Mouse (Mus musculus): ENCODE data around the gene Wif1.

Wif1 gene

GRCm38 (mm10) chr10:121080500-121080899 lies 46.7 kb downstream of the Wif1 start:
- no peak for DNase-seq

- DNase-seq, result no peak
Measured at GRCm38 (mm10) chr10:121082881-121083280, 49.1 kb downstream of the Wif1 start.

- no peak for DNase-seq
Measured at GRCm38 (mm10) chr10:121083512-121083911, 49.8 kb downstream of the Wif1 start.

GRCm38 (mm10) chr10:121088679-121089078 lies 54.9 kb downstream of the Wif1 start:
- DNase-seq, result no peak

DNA sequence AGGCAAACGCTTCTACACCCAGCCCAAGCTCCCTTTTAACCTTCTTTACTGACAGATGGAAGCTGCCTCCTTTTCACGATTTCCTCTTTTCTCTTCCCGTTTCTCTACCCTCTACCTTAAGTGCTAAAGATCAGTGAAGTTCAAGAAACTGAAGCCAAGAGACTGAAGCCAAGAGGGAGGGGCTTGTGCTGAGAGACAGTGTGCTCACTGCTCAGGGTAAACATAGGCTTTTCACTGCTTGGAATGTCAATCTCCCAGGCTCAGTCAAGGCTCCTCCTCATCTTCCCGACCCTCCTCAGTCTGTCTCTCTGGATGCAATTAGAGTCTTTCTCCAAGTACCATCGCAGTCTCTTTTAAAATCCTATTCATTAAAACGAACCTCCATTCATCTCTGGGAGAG lies 55.6 kb downstream of the Wif1 start:
- DNase-seq, result no peak

GRCm38 (mm10) chr10:121090006-121090405 lies 56.2 kb downstream of the Wif1 start:
- no peak for DNase-seq

- DNase-seq, result no peak
Measured at GRCm38 (mm10) chr10:121095948-121096347, 62.2 kb downstream of the Wif1 start.

GRCm38 (mm10) chr10:121098263-121098662 lies 64.5 kb downstream of the Wif1 start:
- no peak for DNase-seq

GRCm38 (mm10) chr10:121099658-121100057 lies 65.9 kb downstream of the Wif1 start:
- no peak for DNase-seq

- DNase-seq, result no peak
Measured at GRCm38 (mm10) chr10:121116115-121116514, 82.4 kb downstream of the Wif1 start.

- DNase-seq, result no peak
Measured at GRCm38 (mm10) chr10:121116636-121117035, 82.9 kb downstream of the Wif1 start.

DNA sequence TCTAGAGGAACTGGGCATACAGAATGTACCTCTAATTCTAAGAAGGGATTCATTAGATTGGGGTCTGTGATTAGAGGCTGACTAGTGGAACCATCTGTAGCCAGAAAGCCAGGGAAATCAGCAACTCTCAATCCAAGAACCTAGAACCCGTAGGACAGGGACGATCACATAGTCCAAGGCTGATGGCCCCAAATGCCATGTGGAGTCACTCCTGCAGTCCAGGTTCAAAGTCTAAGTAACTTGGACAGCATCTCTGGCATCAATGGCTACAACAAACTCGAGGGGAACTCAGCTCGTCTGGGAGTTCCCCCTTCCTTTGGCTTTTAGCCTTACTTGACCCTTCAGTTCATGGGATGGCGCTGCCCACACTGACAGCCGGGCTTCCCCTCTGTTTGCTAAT lies 87.0 kb downstream of the Wif1 start:
- DNase-seq, result no peak

DNA sequence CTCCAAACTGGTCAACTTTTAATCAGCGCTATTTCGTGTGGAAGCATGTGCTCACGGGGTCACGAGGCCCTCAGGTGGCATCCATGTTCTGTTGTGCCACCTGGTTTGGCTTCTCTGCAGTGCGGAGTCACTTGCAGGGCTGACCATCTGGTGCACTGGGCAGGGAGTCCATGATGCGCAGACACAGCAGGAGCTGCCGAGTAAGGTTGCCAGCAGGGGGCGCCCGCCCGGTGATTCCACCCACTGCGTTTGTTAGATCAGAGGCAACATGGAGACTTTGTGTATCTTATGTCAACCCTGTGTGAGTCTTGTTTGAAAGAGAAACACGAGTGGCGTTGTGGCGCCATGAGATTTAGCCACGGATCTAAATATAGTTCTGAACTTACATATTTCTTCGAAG lies 90.7 kb downstream of the Wif1 start:
- DNase-seq, result no peak

DNA sequence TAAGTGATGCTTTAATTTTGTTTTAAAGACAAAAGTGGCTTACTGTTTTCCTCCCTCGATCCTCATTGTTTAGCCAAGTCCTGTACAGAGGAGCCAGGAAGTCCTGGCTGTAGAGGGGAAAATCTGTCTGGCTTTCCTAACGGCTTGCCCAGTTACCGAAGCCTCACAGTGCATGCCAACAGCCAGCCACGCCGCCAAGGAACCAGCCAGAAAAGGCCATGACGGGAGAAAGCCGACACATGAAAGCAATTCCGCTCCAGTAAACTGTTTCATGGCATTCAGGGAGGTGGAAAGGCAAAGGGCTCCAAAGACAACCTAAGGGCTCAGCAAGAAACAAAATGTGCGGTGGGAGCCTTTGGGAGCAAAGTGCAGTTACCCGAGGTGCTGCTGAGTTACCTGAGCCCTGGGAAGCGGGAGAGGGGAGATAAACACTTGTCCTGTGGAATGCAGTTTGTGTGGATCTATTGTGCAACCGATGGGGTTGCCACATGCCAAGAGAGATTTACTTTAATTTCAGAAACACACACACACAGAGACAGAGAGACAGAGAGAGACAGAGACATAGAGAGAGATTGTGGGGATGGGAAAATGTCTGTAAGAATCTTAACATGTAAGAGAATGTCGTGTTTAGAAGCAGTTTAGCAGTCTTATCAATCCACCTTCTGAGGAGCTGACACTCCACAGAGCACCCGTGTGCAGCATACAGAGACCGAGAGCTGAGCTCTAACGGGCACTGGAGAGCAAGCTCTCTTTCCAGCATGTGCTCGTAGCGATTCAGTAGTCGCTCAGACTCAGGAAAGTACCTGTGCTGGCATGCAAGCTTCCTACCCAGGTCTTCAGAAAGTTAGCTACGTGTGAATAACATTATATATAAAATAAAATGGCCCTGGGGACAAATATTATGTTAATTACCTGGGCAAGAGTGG lies 95.5 kb downstream of the Wif1 start:
- no peak for DNase-seq
